Mouse (Mus musculus) limb, embryonic 11.5 days (tissue): ENCODE data around the gene N4bp2. TPM values are rescaled to one million over a fixed set of nuclear protein-coding genes. Genes with fewer than 3 reads are reported as not detected.
A peak's percentile ranks its signal among the peaks of the same experiment; 100 is the strongest.

Experiments used
- ATAC-seq: fragments of 200-750 bp; cut with Nextera tagmentation; 2 replicates; pipeline ENCODE4 v1.8.0; 2017; ENCODE audit warnings: low read depth; ENCODE audit not compliant: insufficient number of reproducible peaks, low FRiP score, low TSS enrichment
- DNase-seq: peaks from one replicate; pipeline ENCODE4 v3.0.0-alpha.2; 2015; ENCODE audit warnings: low spot score
- H3K27ac ChIP-seq: fragments of 300-500 bp; sonication (generic); replicated peaks from 2 replicates; pipeline ENCODE4 v1.5.1; 2014; ENCODE audit warnings: low read depth, mild to moderate bottlenecking, low read length
- H3K27me3 ChIP-seq: fragments of 300-500 bp; sonication (generic); 2 replicates; pipeline ENCODE4 v1.6.1; 2014; ENCODE audit warnings: mild to moderate bottlenecking, low read length, mixed read lengths; ENCODE audit not compliant: control insufficient read depth, insufficient read depth
- H3K36me3 ChIP-seq: fragments of 300-500 bp; sonication (generic); 2 replicates; pipeline ENCODE4 v1.6.1; 2014; ENCODE audit warnings: mild to moderate bottlenecking, low read length, moderate library complexity, mixed read lengths; ENCODE audit not compliant: control insufficient read depth, insufficient read depth
- H3K4me1 ChIP-seq: fragments of 300-500 bp; sonication (generic); 2 replicates; pipeline ENCODE4 v1.6.1; 2014; ENCODE audit warnings: low read length, mixed read lengths; ENCODE audit not compliant: control insufficient read depth, insufficient read depth
- H3K4me2 ChIP-seq: fragments of 300-500 bp; sonication (generic); 2 replicates; pipeline ENCODE4 v1.6.1; 2014; ENCODE audit warnings: low read depth, mild to moderate bottlenecking, moderate library complexity; ENCODE audit not compliant: severe bottlenecking
- H3K4me3 ChIP-seq: fragments of 300-500 bp; sonication (generic); 2 replicates; pipeline ENCODE4 v1.5.1; 2014; ENCODE audit warnings: low read depth, low read length
- H3K9ac ChIP-seq: fragments of 300-500 bp; sonication (generic); 2 replicates; pipeline ENCODE4 v1.6.1; 2014; ENCODE audit warnings: mild to moderate bottlenecking, low read length
- H3K9me3 ChIP-seq: fragments of 300-500 bp; sonication (generic); 2 replicates; pipeline ENCODE4 v1.6.1; 2016; ENCODE audit warnings: low read length; ENCODE audit not compliant: control insufficient read depth
- WGBS: fragments of 180-500 bp; shearing (Covaris S2); extraction: QIAGEN DNeasy Blood & Tissue Kit; methylation state at CpG from one replicate; pipeline ENCODE4 v1.1.7; 2014; 5-methylcytosine and 5-hydroxymethylcytosine counted together
- polyA plus RNA-seq: library from polyadenylated mRNA; unstranded; fragments of >200 nt; fragmentation: Nextera tagmentation; extraction: Ambion mirVana; gene quantifications from 2 replicates; pipeline ENCODE4 v1.2.1, GENCODE M21; 2014

The N4bp2 gene
- polyA plus RNA-seq, 1 experiment from 2014 or later: 57.2 TPM

- no peaks in the 10 kb centered on the region for H3K36me3 ChIP-seq
- H3K27me3 ChIP-seq: no peaks in the 10 kb centered on the region
- no peak overlapping the region for H3K27ac ChIP-seq
- no peak for ATAC-seq
- H3K9ac ChIP-seq: no peak overlapping the region
- no peak overlapping the region for H3K4me2 ChIP-seq
- 0 out of 2 replicates have a peak, but pooled peaks cover 2% of the 10 kb centered on the region for H3K4me1 ChIP-seq
- 83% methylated on average over 2 of the region's 2 CpGs for WGBS
- H3K9me3 ChIP-seq: no peaks in the 10 kb centered on the region
- no peak overlapping the region for H3K4me3 ChIP-seq
- DNase-seq: no peak
Observed at GRCm38 (mm10) chr5:65760599-65760998, 2.7 kb upstream of the N4bp2 start.

DNA sequence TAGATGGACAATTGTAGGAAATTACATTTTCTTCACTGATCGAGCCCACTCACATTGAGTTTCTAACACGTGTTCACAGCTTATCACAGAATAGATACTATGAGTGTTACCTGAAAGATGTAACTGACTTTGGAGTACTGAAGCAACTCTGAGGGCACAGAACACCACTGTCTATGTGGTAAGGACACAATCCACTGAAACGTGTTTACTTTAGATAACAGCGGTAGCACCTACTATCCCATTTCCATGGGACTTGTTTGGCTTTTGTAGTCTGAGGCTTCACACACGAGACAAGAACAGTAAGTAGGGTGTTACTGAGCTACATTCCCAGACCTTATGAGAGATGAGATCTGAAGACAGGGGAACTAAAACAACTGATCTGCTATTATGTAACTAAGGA, 2.3 kb upstream of the N4bp2 start:
- H3K4me1 ChIP-seq: 0 out of 2 replicates have a peak, but pooled peaks cover 3% of the 10 kb centered on the region
- WGBS: 81% methylated on average over 5 of the region's 5 CpGs

DNA sequence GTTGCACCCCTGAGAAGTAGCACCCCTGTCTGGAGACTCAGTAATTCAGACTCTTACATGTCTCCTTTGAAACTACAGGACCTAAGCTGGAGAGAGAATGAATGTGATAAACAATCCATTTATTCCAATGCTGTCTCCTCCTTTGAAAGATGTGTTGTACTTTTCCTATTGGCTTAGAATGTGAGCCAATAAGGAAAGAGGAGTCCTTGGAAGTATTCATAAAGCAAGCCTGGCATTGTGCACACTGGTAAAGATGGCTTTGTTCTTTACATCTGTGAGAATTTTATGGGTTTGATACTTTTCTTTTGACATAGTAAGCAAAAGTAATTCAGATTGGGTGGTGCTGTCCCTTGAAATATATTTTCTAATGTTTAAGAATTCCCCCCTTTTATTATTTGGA, 1.4 kb upstream of the N4bp2 start:
- Histone ChIP-seq H3K36me3 (no peaks in the 10 kb centered on the region), H3K9me3 (no peaks in the 10 kb centered on the region), H3K4me2 (no peak overlapping the region), H3K27me3 (no peaks in the 10 kb centered on the region), H3K4me1 (0 out of 2 replicates have a peak, but pooled peaks cover 3% of the 10 kb centered on the region), H3K9ac (no peak overlapping the region), H3K4me3 (no peak overlapping the region), H3K27ac (no peak overlapping the region)
- no peak for ATAC-seq
- no peak for DNase-seq

More for the DNA sequence above, 2.3 kb upstream of the N4bp2 start:
- no peak for ATAC-seq
- Histone ChIP-seq H3K27ac (no peak overlapping the region), H3K9me3 (no peaks in the 10 kb centered on the region), H3K9ac (no peak overlapping the region), H3K4me3 (no peak overlapping the region), H3K27me3 (no peaks in the 10 kb centered on the region), H3K36me3 (no peaks in the 10 kb centered on the region), H3K4me2 (no peak overlapping the region)
- no peak for DNase-seq

DNA sequence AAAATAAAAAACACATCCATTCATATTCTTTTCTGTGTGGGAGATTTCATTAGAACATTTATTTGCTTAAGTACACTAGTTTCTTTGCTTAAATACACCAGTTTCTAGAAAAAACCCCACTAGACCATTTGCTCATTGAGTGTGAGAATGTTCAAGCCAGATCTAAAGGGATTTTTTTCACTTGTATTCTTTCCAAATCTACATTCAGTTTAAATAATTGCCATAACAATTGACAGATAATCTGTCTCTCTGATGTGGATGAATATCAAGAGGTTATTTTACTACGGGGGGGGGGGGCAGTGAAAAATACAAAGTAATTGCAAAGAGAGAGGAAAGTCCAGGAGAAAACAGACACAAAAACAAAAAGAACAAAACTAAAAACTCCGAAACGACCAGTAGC, 635 bp upstream of the N4bp2 start:
- DNase-seq: no peak
- 1% methylated on average over 3 of the region's 3 CpGs for WGBS
- ATAC-seq: no peak
- Histone ChIP-seq H3K27ac (peak overlapping the region; percentile 99), H3K4me1 (0 out of 2 replicates have a peak, but pooled peaks cover 3% of the 10 kb centered on the region), H3K9ac (peak overlapping the region; percentile 98), H3K36me3 (no peaks in the 10 kb centered on the region), H3K4me2 (peak overlapping the region; percentile 88), H3K9me3 (no peaks in the 10 kb centered on the region), H3K4me3 (peak overlapping the region; percentile 81), H3K27me3 (no peaks in the 10 kb centered on the region)

DNA sequence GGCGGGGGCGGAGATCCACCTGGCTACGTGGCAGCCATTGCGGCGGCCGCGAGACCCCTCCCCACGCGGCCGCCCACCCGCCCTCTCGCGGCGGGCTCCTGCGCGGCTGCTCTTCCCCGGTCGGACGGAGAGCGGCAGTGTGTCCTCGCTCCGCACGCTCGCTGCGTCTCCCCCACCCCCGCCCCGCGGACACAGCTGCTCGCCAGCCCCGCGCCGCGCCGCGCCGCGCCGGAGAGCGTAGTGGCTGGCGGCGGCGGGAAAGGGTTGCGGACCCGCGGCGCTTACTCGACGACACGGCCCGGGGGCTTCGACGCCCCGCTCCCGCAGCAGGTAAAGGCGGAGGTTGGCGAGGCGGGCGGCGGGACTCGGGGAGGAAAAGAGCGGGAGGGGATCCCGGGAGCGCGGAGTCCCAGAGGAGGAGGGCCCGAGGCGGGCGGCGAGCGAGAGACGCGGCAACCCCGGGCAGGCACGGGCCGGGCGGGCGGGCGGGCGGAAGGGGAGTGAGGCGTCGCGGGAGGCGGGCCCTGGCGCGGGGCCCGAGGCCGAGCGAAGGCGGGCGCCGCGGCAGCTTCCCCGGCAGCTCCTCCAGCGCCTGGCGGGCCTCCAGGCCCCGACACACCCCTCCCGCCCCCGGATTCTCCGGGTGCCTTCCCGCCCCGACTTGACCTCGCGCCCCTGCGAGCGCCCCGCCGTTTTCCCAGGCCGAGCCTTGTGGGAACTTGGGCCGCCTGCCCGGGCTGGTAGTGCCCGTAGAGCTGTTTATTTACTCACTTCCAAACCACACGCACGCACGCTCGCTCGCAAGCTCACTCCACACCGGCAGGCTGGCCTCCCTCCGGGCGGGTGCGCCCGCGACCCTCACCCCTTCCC, 830 bp downstream of the N4bp2 start:
- peak; percentile 72 for DNase-seq
- Histone ChIP-seq H3K27me3 (no peaks in the 10 kb centered on the region), H3K9me3 (no peaks in the 10 kb centered on the region), H3K27ac (peak overlapping the region; percentile 99), H3K4me1 (0 out of 2 replicates have a peak, but pooled peaks cover 3% of the 10 kb centered on the region), H3K4me2 (peak overlapping the region; percentile 88), H3K36me3 (no peaks in the 10 kb centered on the region), H3K4me3 (peak overlapping the region; percentile 81), H3K9ac (peak overlapping the region; percentile 98)
- peak; percentile 76 for ATAC-seq
- WGBS: under 1% methylated on average over 65 of the region's 121 CpGs

DNA sequence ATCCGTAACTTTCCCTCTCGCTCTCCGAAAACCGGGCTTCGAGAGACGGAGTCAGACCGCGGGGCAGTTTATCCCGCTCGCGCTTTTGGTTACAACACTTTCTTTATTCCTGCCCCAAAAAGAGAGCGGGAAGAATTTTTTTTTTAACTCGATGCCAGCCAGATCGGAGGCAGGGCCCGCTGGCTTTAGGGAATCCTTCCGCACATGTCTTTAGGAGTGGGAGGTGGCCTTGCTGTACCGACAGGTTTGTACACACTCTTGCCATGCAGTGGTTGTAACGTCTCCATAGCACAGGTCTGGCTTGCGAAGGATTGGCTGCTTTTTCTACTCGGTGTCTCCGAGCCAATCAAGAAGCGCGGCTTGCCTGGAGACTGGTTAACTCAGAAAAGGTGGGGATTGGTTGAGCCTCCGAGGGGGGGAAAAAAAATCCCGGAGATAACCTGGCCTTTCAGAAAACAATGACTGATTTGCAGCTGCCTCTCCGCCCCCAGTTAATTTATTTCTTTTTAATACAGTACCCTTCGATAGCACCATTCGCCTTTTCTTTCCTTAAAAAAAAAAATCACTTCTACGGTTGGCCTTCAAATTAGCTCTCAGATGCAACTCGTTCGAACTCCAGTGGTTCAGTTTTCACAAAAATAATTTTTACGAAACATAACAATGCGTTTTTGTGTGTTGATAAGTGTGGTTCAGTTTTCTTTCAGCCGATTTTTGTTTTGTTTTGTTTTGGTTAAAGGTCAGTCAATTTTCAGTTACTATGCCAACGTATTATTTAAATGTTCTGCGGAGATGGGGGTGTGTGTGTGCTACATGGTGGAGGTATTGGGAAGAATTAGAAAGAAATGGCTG, 1.7 kb downstream of the N4bp2 start:
- H3K9me3 ChIP-seq: no peaks in the 10 kb centered on the region
- peak overlapping the region; percentile 88 for H3K4me2 ChIP-seq
- 0 out of 2 replicates have a peak, but pooled peaks cover 3% of the 10 kb centered on the region for H3K4me1 ChIP-seq
- H3K27me3 ChIP-seq: no peaks in the 10 kb centered on the region
- H3K27ac ChIP-seq: peak overlapping the region; percentile 99
- 8% methylated on average over 36 of the region's 36 CpGs for WGBS
- H3K9ac ChIP-seq: peak overlapping the region; percentile 98
- ATAC-seq (peak; percentile 86), DNase-seq (peak; percentile 89)
- no peaks in the 10 kb centered on the region for H3K36me3 ChIP-seq
- H3K4me3 ChIP-seq: peak overlapping the region; percentile 81

DNA sequence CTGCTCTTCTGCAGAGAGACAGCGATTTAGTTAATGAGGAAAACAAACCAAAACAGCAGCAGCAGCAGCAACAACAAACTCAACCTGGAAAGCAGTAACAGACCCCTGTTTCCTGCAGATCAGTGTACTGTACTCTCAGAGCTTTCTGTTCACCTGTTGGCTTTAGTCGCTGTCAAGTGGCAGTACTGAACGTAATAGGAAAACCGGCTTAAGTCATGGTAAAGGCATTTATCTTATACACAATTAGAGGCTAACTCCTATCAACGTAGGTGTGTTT, 2.3 kb downstream of the N4bp2 start:
- H3K9me3 ChIP-seq: no peaks in the 10 kb centered on the region
- 0 out of 2 replicates have a peak, but pooled peaks cover 3% of the 10 kb centered on the region for H3K4me1 ChIP-seq
- peak overlapping the region; percentile 47 for H3K4me2 ChIP-seq
- no peak overlapping the region for H3K27ac ChIP-seq
- no peaks in the 10 kb centered on the region for H3K36me3 ChIP-seq
- no peak overlapping the region for H3K9ac ChIP-seq
- no peaks in the 10 kb centered on the region for H3K27me3 ChIP-seq
- H3K4me3 ChIP-seq: peak overlapping the region; percentile 81
- 72% methylated on average over 5 of the region's 5 CpGs for WGBS
- DNase-seq (no peak), ATAC-seq (no peak)

GRCm38 (mm10) chr5:65768007-65768406, 4.7 kb downstream of the N4bp2 start:
- 93% methylated on average over 5 of the region's 5 CpGs for WGBS
- H3K4me2 ChIP-seq: no peak overlapping the region
- H3K9me3 ChIP-seq: no peaks in the 10 kb centered on the region
- H3K4me3 ChIP-seq: no peak overlapping the region
- H3K36me3 ChIP-seq: no peaks in the 10 kb centered on the region
- H3K27ac ChIP-seq: no peak overlapping the region
- DNase-seq (no peak), ATAC-seq (no peak)
- H3K9ac ChIP-seq: no peak overlapping the region
- no peaks in the 10 kb centered on the region for H3K27me3 ChIP-seq
- H3K4me1 ChIP-seq: 0 out of 2 replicates have a peak, but pooled peaks cover 3% of the 10 kb centered on the region
